Mouse (Mus musculus): ENCODE measurements around the gene Bicc1.

- no peak for TF ChIP-seq CTCF (conservative IDR thresholded peaks at IDR 0.05; ENCODE audit: insufficient read depth, insufficient read length, low read depth, low read length)
- no peak for TF ChIP-seq POLR2A (IDR thresholded peaks at IDR 0.05; ENCODE audit: low read depth, low read length)
These were observed 235.2 kb downstream of the Bicc1 start for GRCm38 (mm10) chr10:70924348-70924747.
